Mouse (Mus musculus) stomach, embryonic 14.5 days (tissue): Measurements from ENCODE around the gene Crocc. TPM values are rescaled to one million over a fixed set of nuclear protein-coding genes. Genes with fewer than 3 reads are reported as not detected.

Source experiments
- ATAC-seq: fragments of 200-750 bp; cut with Nextera tagmentation; 2 replicates; pipeline ENCODE4 v1.8.0; 2017; ENCODE audit warnings: low read depth, moderate TSS enrichment; ENCODE audit not compliant: insufficient number of reproducible peaks, insufficient read depth, low FRiP score
- H3K27ac ChIP-seq: fragments of 300-500 bp; sonication (generic); 2 replicates; pipeline ENCODE4 v1.5.1; 2014; ENCODE audit warnings: mild to moderate bottlenecking, low read length, moderate library complexity, mixed read lengths
- H3K27me3 ChIP-seq: fragments of 300-500 bp; sonication (generic); 2 replicates; pipeline ENCODE4 v1.6.1; 2014; ENCODE audit warnings: low read length, control low read depth, mixed read lengths; ENCODE audit not compliant: control insufficient read depth, insufficient read depth
- H3K36me3 ChIP-seq: fragments of 300-500 bp; sonication (generic); 2 replicates; pipeline ENCODE4 v1.6.1; 2014; ENCODE audit warnings: mild to moderate bottlenecking, control low read depth, low read length, moderate library complexity, mixed read lengths; ENCODE audit not compliant: control insufficient read depth, insufficient read depth
- H3K4me1 ChIP-seq: fragments of 300-500 bp; sonication (generic); 2 replicates; pipeline ENCODE4 v1.6.1; 2014; ENCODE audit warnings: low read length, control low read depth, mixed read lengths; ENCODE audit not compliant: control insufficient read depth, insufficient read depth
- H3K4me2 ChIP-seq: fragments of 300-500 bp; sonication (generic); replicated peaks from 2 replicates; pipeline ENCODE4 v1.6.1; 2014; ENCODE audit warnings: low read depth, low read length, control low read depth
- H3K4me3 ChIP-seq: fragments of 300-500 bp; sonication (generic); 2 replicates; pipeline ENCODE4 v1.5.1; 2014; ENCODE audit warnings: low read depth, low read length, control low read depth
- H3K9ac ChIP-seq: fragments of 300-500 bp; sonication (generic); replicated peaks from 2 replicates; pipeline ENCODE4 v1.6.1; 2014; ENCODE audit warnings: low read depth, mild to moderate bottlenecking, control low read depth, low read length, moderate library complexity, mixed read lengths
- H3K9me3 ChIP-seq: fragments of 300-500 bp; sonication (generic); 2 replicates; pipeline ENCODE4 v1.6.1; 2016; ENCODE audit warnings: low read depth, low read length, control low read depth; ENCODE audit not compliant: control insufficient read depth
- WGBS: fragments of 180-500 bp; shearing (Covaris S2); extraction: QIAGEN DNeasy Blood & Tissue Kit; methylation state at CpG from one replicate; pipeline ENCODE4 v1.1.7; 2014; 5-methylcytosine and 5-hydroxymethylcytosine counted together
- polyA plus RNA-seq: library from polyadenylated mRNA; unstranded; fragments of >200 nt; fragmentation: Nextera tagmentation; extraction: Ambion mirVana; gene quantifications from 2 replicates; pipeline ENCODE4 v1.2.1, GENCODE M21; 2014

The Crocc gene
- polyA plus RNA-seq, 1 experiment from 2014 or later, result 5.9 TPM

- Histone ChIP-seq H3K4me3 (no peak overlapping the region), H3K4me1 (peaks cover 7% of the 10 kb centered on the region; the same call in 1 of the 2 replicates), H3K4me2 (no peak overlapping the region), H3K27ac (no peak overlapping the region), H3K9ac (no peak overlapping the region), H3K9me3 (no peaks in the 10 kb centered on the region), H3K27me3 (no peaks in the 10 kb centered on the region), H3K36me3 (peaks cover 30% of the 10 kb centered on the region)
- WGBS, result 84% methylated on average over 11 of the region's 11 CpGs
- ATAC-seq, result no peak
Measured at GRCm38 (mm10) chr4:140967386-140968159, 92.8 kb downstream of the Crocc start.

Other genes with a start within 250 kb of the Crocc start
- not detected in 2 replicates for gene Padi3, start 249.9 kb downstream of the Crocc start, polyA plus RNA-seq
- 0.08 and 0.13 TPM in 2 replicates for gene Padi1, start 214.8 kb downstream of the Crocc start, polyA plus RNA-seq
- 0.88 and 1.5 TPM in 2 replicates for gene Padi2, start 154.2 kb downstream of the Crocc start, polyA plus RNA-seq
- 388 and 401 TPM in 2 replicates for gene Sdhb, start 99.3 kb downstream of the Crocc start, polyA plus RNA-seq
- gene Atp13a2, start 73.7 kb downstream of the Crocc start, polyA plus RNA-seq, result 36.0 and 37.1 TPM in 2 replicates
- gene Mfap2, start 50.1 kb downstream of the Crocc start, polyA plus RNA-seq, result 633 and 721 TPM in 2 replicates
- 67.0 and 77.1 TPM in 2 replicates for gene Necap2, start 17.8 kb upstream of the Crocc start, polyA plus RNA-seq
- gene Spata21, start 27.8 kb upstream of the Crocc start, polyA plus RNA-seq, result 0.30 and 0.59 TPM in 2 replicates
- gene Szrd1, start 79.2 kb upstream of the Crocc start, polyA plus RNA-seq, result 35.3 and 35.4 TPM in 2 replicates
- gene Fbxo42, start 87.4 kb upstream of the Crocc start, polyA plus RNA-seq, result 29.6 and 30.4 TPM in 2 replicates
- gene Rsg1, start 153.4 kb upstream of the Crocc start, polyA plus RNA-seq, result 5.2 and 6.5 TPM in 2 replicates
- 23.0 and 26.4 TPM in 2 replicates for gene Arhgef19, start 178.9 kb upstream of the Crocc start, polyA plus RNA-seq
- gene Epha2, start 240.7 kb upstream of the Crocc start, polyA plus RNA-seq, result 2.8 and 3.4 TPM in 2 replicates